Comparison of ENCODE assay signal across 21 mouse cellular contexts in genomic region chr5:150561783-150562182, GRCm38 (mm10). TPM values are rescaled to one million over a fixed set of nuclear protein-coding genes. Genes with fewer than 3 reads are reported as not detected.
"Had no signal": no experiment of that assay in that cellular context is flagged by ENCODE, and none has a peak within 500 bp of the region (broad histone marks: within the 10 kb centered on the region; RNA-seq: fewer than 3 reads in every experiment).

No protein-coding gene starts in this region.

- DNase-seq: kidney, adult 2 months; kidney, postnatal 10 days; kidney, postnatal 36 days; left cerebral cortex, postnatal 4 days; lung, adult 2 months; lung, postnatal 14 days; lung, postnatal 4 days; thymus, adult 18-20 months; thymus, postnatal 14 days had no signal

- H3K9me3 ChIP-seq: kidney, embryonic 15.5 days; limb, embryonic 13.5 days; liver, embryonic 15.5 days; midbrain, embryonic 13.5 days; stomach, embryonic 15.5 days had no signal

- H3K27ac ChIP-seq: hindbrain, postnatal 0 days; kidney, embryonic 15.5 days; limb, embryonic 13.5 days; liver, embryonic 15.5 days; midbrain, embryonic 13.5 days; stomach, embryonic 15.5 days had no signal

- H3K27me3 ChIP-seq: kidney, embryonic 15.5 days; limb, embryonic 13.5 days; liver, embryonic 15.5 days; midbrain, embryonic 13.5 days; stomach, embryonic 15.5 days had no signal

- H3K4me3 ChIP-seq: kidney, embryonic 15.5 days; limb, embryonic 13.5 days; liver, embryonic 15.5 days; midbrain, embryonic 13.5 days; stomach, embryonic 15.5 days had no signal

- ATAC-seq: hindbrain, postnatal 0 days; inflammation-experienced regulatory T-cells, adult 6 months; midbrain, embryonic 13.5 days had no signal

- H3K4me1 ChIP-seq: kidney, embryonic 15.5 days; limb, embryonic 13.5 days; liver, embryonic 15.5 days; midbrain, embryonic 13.5 days; stomach, embryonic 15.5 days had no signal

- H3K9ac ChIP-seq: kidney, embryonic 15.5 days; limb, embryonic 13.5 days; liver, embryonic 15.5 days; midbrain, embryonic 13.5 days; stomach, embryonic 15.5 days had no signal

- H3K4me2 ChIP-seq: kidney, embryonic 15.5 days; limb, embryonic 13.5 days; liver, embryonic 15.5 days; midbrain, embryonic 13.5 days; stomach, embryonic 15.5 days had no signal

RNA-seq across cellular contexts. Expression of gene Zar1l, which starts 43.8 kb away (rescaled TPM):
- polyA plus RNA-seq: hindbrain, postnatal 0 days; inflammation-experienced regulatory T-cells, adult 6 months; kidney, adult 2 months; kidney, embryonic 15.5 days; limb, embryonic 13.5 days; liver, adult 2 months; liver, embryonic 15.5 days; lung, adult 2 months; lung, embryonic 16.5 days; midbrain, embryonic 13.5 days; midbrain, postnatal 0 days; neural tube, embryonic 11.5 days; neural tube, embryonic 14.5 days; stomach, embryonic 15.5 days had no signal
